Mouse (Mus musculus) limb, embryonic 14.5 days (tissue): ENCODE results near the gene Mybphl. TPM values are rescaled to one million over a fixed set of nuclear protein-coding genes. Genes with fewer than 3 reads are reported as not detected.
A peak's percentile ranks its signal among the peaks of the same experiment; 100 is the strongest.

Experiments used
- ATAC-seq: fragments of 200-750 bp; cut with Nextera tagmentation; 2 replicates; pipeline ENCODE4 v1.8.0; 2017; ENCODE audit warnings: low read depth, moderate number of reproducible peaks, moderate TSS enrichment; ENCODE audit not compliant: low FRiP score
- DNase-seq: peaks from one replicate; pipeline ENCODE4 v3.0.0-alpha.2; 2015; ENCODE audit warnings: low spot score
- H3K27ac ChIP-seq: fragments of 300-500 bp; sonication (generic); replicated peaks from 2 replicates; pipeline ENCODE4 v1.5.1; 2014; ENCODE audit warnings: low read depth, mild to moderate bottlenecking, low read length, moderate library complexity, mixed read lengths
- H3K27me3 ChIP-seq: fragments of 300-500 bp; sonication (generic); 2 replicates; pipeline ENCODE4 v1.6.1; 2014; ENCODE audit warnings: low read length, mixed read lengths; ENCODE audit not compliant: control insufficient read depth, insufficient read depth
- H3K36me3 ChIP-seq: fragments of 300-500 bp; sonication (generic); 2 replicates; pipeline ENCODE4 v1.6.1; 2014; ENCODE audit warnings: mild to moderate bottlenecking, low read length, moderate library complexity, mixed read lengths; ENCODE audit not compliant: control insufficient read depth, insufficient read depth
- H3K4me1 ChIP-seq: fragments of 300-500 bp; sonication (generic); 2 replicates; pipeline ENCODE4 v1.6.1; 2014; ENCODE audit warnings: antibody characterized with exemption, low read length, mixed read lengths; ENCODE audit not compliant: control insufficient read depth, insufficient read depth
- H3K4me2 ChIP-seq: fragments of 300-500 bp; sonication (generic); replicated peaks from 2 replicates; pipeline ENCODE4 v1.6.1; 2014; ENCODE audit warnings: low read depth, mild to moderate bottlenecking, low read length, moderate library complexity; ENCODE audit not compliant: severe bottlenecking
- H3K4me3 ChIP-seq: fragments of 300-500 bp; sonication (generic); replicated peaks from 2 replicates; pipeline ENCODE4 v1.5.1; 2014; ENCODE audit warnings: low read length
- H3K9ac ChIP-seq: fragments of 300-500 bp; sonication (generic); 2 replicates; pipeline ENCODE4 v1.6.1; 2014; ENCODE audit warnings: mild to moderate bottlenecking, low read depth, low read length, moderate library complexity; ENCODE audit not compliant: severe bottlenecking
- H3K9me3 ChIP-seq: fragments of 300-500 bp; sonication (generic); 2 replicates; pipeline ENCODE4 v1.6.1; 2016; ENCODE audit warnings: low read length; ENCODE audit not compliant: control insufficient read depth
- POLR2A ChIP-seq: fragments of 200-500 bp; IDR thresholded peaks from 2 replicates; pipeline ENCODE4 v1.8.0; 2012; ENCODE audit warnings: inconsistent platforms, mild to moderate bottlenecking, moderate library complexity, borderline replicate concordance; ENCODE audit not compliant: insufficient read depth, insufficient read length; ENCODE audit errors: extremely low read depth
- WGBS: fragments of 180-500 bp; shearing (Covaris S2); extraction: QIAGEN DNeasy Blood & Tissue Kit; methylation state at CpG from one replicate; pipeline ENCODE4 v1.1.7; 2014; 5-methylcytosine and 5-hydroxymethylcytosine counted together
- polyA plus RNA-seq, 2 experiments: library from polyadenylated mRNA; depleted of rRNA in 1 of 2; stranded (reverse) in 1 of 2; unstranded in 1 of 2; fragments of >200 nt; fragmentation: Nextera tagmentation in 1 of 2; extraction: Ambion mirVana in 1 of 2; gene quantifications; 2 replicates each; pipeline versions ENCODE4 v1.2.1 to v1.2.3; 2012 to 2014

The Mybphl gene
- polyA plus RNA-seq, 2 experiments: not detected

- Histone ChIP-seq H3K9me3 (peaks cover 15% of the 10 kb centered on the region), H3K4me3 (peak within 1 kb of the TSS; percentile 69), H3K36me3 (peaks cover 25% of the 10 kb centered on the region), H3K4me1 (peaks cover 10% of the 10 kb centered on the region; the same call in 1 of the 2 replicates), H3K27ac (no peak within 1 kb of the TSS), H3K27me3 (0 out of 2 replicates have a peak, but pooled peaks cover 10% of the 10 kb centered on the region), H3K9ac (peak within 1 kb of the TSS; percentile 62), H3K4me2 (peak within 1 kb of the TSS; percentile 99)
- no peak for TF ChIP-seq POLR2A
- WGBS: 9% methylated on average over 32 of the region's 67 CpGs
- peak; percentile 58 for DNase-seq
- 0 out of 2 replicates have a peak, but pooled peaks have one; percentile 6 for ATAC-seq
These were observed 50.4 kb downstream of the Mybphl start, which contains the start of gene Celsr2 for GRCm38 (mm10) chr3:108414857-108415830. Gene Celsr2 (minus strand): TSS chr3:108415552.

DNA sequence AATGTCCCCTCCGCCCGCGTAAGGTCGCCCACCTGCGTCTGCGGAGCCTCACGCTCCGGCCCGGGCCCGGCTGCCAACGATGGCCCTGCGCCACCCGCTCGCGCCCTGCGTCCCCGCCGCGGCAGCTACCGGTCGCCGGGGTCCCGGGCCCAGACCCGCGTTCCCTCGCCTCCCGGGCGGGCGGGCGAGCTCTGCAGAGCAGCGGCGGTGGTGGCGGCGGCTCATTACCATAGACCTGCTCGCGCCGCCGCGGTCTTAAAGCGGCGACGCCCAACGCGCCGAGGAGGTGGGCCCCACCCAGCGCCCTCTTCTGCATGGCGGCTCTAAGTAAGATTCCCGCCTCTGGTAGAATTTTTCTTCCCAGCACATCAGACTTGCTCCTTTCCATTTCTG is 51.1 kb downstream of the Mybphl start:
- Histone ChIP-seq H3K4me3 (peak overlapping the region; percentile 69), H3K9me3 (peaks cover 15% of the 10 kb centered on the region), H3K27ac (no peak overlapping the region), H3K9ac (peak overlapping the region; percentile 62), H3K4me2 (peak overlapping the region; percentile 99), H3K4me1 (peaks cover 10% of the 10 kb centered on the region; the same call in 1 of the 2 replicates), H3K36me3 (peaks cover 25% of the 10 kb centered on the region), H3K27me3 (0 out of 2 replicates have a peak, but pooled peaks cover 10% of the 10 kb centered on the region)
- WGBS: under 1% methylated on average over 48 of the region's 48 CpGs
- no peak for TF ChIP-seq POLR2A
- ATAC-seq (peak; percentile 89), DNase-seq (peak; percentile 93)

GRCm38 (mm10) chr3:108423006-108423405 is 58.3 kb downstream of the Mybphl start:
- Histone ChIP-seq H3K27me3 (no peaks in the 10 kb centered on the region), H3K4me1 (peaks cover 11% of the 10 kb centered on the region), H3K36me3 (peaks cover 26% of the 10 kb centered on the region), H3K4me2 (no peak overlapping the region; the same call in 1 of the 2 replicates), H3K9me3 (no peaks in the 10 kb centered on the region), H3K27ac (no peak overlapping the region), H3K9ac (no peak overlapping the region), H3K4me3 (no peak overlapping the region)
- DNase-seq: no peak
- no peak for TF ChIP-seq POLR2A
- 41% methylated on average over 6 of the region's 6 CpGs for WGBS
- no peak for ATAC-seq

- Histone ChIP-seq H3K36me3 (peaks cover 37% of the 10 kb centered on the region), H3K4me2 (peak overlapping the region; percentile 34; the same call in 1 of the 2 replicates), H3K4me3 (no peak overlapping the region), H3K9me3 (no peaks in the 10 kb centered on the region), H3K4me1 (peaks cover 11% of the 10 kb centered on the region), H3K27me3 (no peaks in the 10 kb centered on the region), H3K9ac (no peak overlapping the region), H3K27ac (0 out of 2 replicates have a peak overlapping the region, but pooled peaks have one; percentile 55)
- 23% methylated on average over 11 of the region's 11 CpGs for WGBS
- peak; percentile 77 for ATAC-seq
- DNase-seq: peak; percentile 69
- no peak for TF ChIP-seq POLR2A
These were observed 59.4 kb downstream of the Mybphl start for GRCm38 (mm10) chr3:108423844-108424801.
